Mouse (Mus musculus): ENCODE results near the gene Zpbp2.

- no peak for TF ChIP-seq CTCF (IDR thresholded peaks at IDR 0.05; ENCODE audit: low read depth, low read length)
- TF ChIP-seq POLR2A (IDR thresholded peaks at IDR 0.05; ENCODE audit: extremely low read depth, insufficient read depth, low read length) = no peak
Observed at GRCm38 (mm10) chr11:98520468-98520867, 30.4 kb upstream of the Zpbp2 start.

Measured in liver, adult 2 months (tissue).